Mouse (Mus musculus) stomach, postnatal 0 days (tissue): ENCODE measurements around the gene Nrxn3.

Experiments used
- CTCF ChIP-seq: IDR thresholded peaks from 2 replicates; pipeline ENCODE4 v1.5.1; 2016; ENCODE audit warnings: antibody characterized with exemption, low read depth, mild to moderate bottlenecking, moderate library complexity
- EP300 ChIP-seq: optimal IDR thresholded peaks from 2 replicates; pipeline ENCODE3; 2016; ENCODE audit warnings: antibody characterized with exemption

GRCm38 (mm10) chr12:89953649-89954048 lies 1231.0 kb downstream of the Nrxn3 start:
- TF ChIP-seq EP300, result no peak
- no peak for TF ChIP-seq CTCF
